Mouse (Mus musculus) heart, embryonic 15.5 days (tissue): ENCODE results near the gene Actn2. TPM values are rescaled to one million over a fixed set of nuclear protein-coding genes. Genes with fewer than 3 reads are reported as not detected.

Experiments
- ATAC-seq: fragments of 200-750 bp; cut with Nextera tagmentation; replicated peaks from 2 replicates; pipeline ENCODE4 v1.8.0; 2017; ENCODE audit warnings: low read depth, moderate TSS enrichment; ENCODE audit not compliant: insufficient number of reproducible peaks, insufficient read depth, low FRiP score
- H3K27ac ChIP-seq: fragments of 300-500 bp; sonication (generic); 2 replicates; pipeline ENCODE4 v1.5.1; 2015; ENCODE audit warnings: mild to moderate bottlenecking, inconsistent platforms
- H3K27me3 ChIP-seq: fragments of 300-500 bp; sonication (generic); 2 replicates; pipeline ENCODE4 v1.6.1; 2015; ENCODE audit warnings: inconsistent platforms
- H3K36me3 ChIP-seq: fragments of 300-500 bp; sonication (generic); 2 replicates; pipeline ENCODE4 v1.6.1; 2015; ENCODE audit warnings: mild to moderate bottlenecking, inconsistent platforms
- H3K4me1 ChIP-seq: fragments of 300-500 bp; sonication (generic); replicated peaks from 2 replicates; pipeline ENCODE4 v1.6.1; 2015; ENCODE audit warnings: inconsistent platforms
- H3K4me2 ChIP-seq: fragments of 300-500 bp; sonication (generic); 2 replicates; pipeline ENCODE4 v1.6.1; 2015; ENCODE audit warnings: inconsistent platforms, mild to moderate bottlenecking, moderate library complexity
- H3K4me3 ChIP-seq: fragments of 300-500 bp; sonication (generic); 2 replicates; pipeline ENCODE4 v1.5.1; 2015; ENCODE audit warnings: mild to moderate bottlenecking, inconsistent platforms
- H3K9ac ChIP-seq: fragments of 300-500 bp; sonication (generic); 2 replicates; pipeline ENCODE4 v1.6.1; 2015; ENCODE audit warnings: mild to moderate bottlenecking, inconsistent platforms
- H3K9me3 ChIP-seq: fragments of 300-500 bp; sonication (generic); replicated peaks from 2 replicates; pipeline ENCODE4 v1.6.1; 2016; ENCODE audit warnings: inconsistent platforms
- WGBS: fragments of 180-500 bp; shearing (Covaris S2); methylation state at CpG from one replicate; pipeline ENCODE4 v1.1.7; 2015; ENCODE audit warnings: mixed read lengths; 5-methylcytosine and 5-hydroxymethylcytosine counted together
- polyA plus RNA-seq: library from polyadenylated mRNA; unstranded; fragments of >200 nt; fragmentation: Nextera tagmentation; extraction: Ambion mirVana; gene quantifications from 2 replicates; pipeline ENCODE4 v1.2.1, GENCODE M21; 2015

The Actn2 gene
- polyA plus RNA-seq, 1 experiment from 2014 or later, result 1,519 TPM

DNA sequence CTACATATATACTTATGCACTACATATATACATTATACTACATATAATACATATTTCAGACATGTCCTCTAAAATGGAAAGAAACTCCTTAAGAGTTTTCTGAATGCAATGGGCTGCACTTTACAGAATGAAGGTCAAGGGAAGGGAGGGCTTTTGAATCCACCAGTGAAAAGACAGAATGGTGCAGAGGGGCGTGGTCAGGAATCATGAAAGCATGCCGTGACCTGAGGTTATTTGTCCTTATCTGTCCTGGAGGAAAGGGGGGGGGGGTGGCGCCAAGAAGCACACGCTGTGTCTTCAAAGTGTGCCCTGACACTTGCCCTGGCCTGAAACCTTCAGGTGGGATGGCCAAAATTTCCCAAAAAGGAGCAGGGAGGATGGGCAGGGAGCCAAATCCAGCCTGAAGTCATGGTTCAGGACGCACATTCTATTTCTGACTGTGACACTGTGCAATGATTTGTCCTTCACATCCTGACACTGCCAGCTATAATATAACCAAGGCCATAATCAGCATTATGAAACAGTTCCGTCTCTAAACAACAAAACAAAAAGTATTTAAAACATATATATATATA lies 23.3 kb downstream of the Actn2 start:
- H3K27ac ChIP-seq, result peak overlapping the region; percentile 80
- no peaks in the 10 kb centered on the region; the same call in 1 of the 2 replicates for H3K36me3 ChIP-seq
- no peak for ATAC-seq
- H3K9me3 ChIP-seq, result no peaks in the 10 kb centered on the region
- H3K4me2 ChIP-seq, result peak overlapping the region; percentile 28; the same call in 1 of the 2 replicates
- no peaks in the 10 kb centered on the region for H3K27me3 ChIP-seq
- WGBS, result 19% methylated on average over 6 of the region's 6 CpGs
- peaks cover 53% of the 10 kb centered on the region for H3K4me1 ChIP-seq
- no peak overlapping the region for H3K4me3 ChIP-seq
- H3K9ac ChIP-seq, result no peak overlapping the region

DNA sequence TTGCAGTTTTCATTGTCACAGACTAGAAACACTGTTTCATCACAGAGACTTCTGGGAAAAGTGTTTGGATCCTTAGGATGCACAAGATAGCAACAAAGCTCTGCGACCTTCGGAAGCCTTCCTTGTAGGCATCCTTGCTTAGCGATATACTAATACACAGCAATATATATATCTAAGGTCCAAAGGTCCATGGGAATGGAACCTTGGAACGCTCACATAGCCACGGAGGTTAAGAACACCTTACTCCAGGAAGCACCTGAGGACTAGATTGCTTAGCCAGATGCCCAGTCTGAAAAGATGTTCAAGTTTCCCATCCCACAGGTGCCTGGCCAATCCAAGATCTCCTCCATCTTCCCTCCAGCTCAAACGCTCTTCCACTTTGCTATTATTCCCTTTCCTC lies 26.4 kb downstream of the Actn2 start:
- Histone ChIP-seq H3K9me3 (no peaks in the 10 kb centered on the region), H3K4me1 (peaks cover 56% of the 10 kb centered on the region), H3K27ac (peak overlapping the region; percentile 80), H3K27me3 (no peaks in the 10 kb centered on the region), H3K4me3 (no peak overlapping the region), H3K9ac (no peak overlapping the region), H3K4me2 (0 out of 2 replicates have a peak overlapping the region, but pooled peaks have one; percentile 5), H3K36me3 (peaks cover 8% of the 10 kb centered on the region; the same call in 1 of the 2 replicates)
- WGBS, result 81% methylated on average over 6 of the region's 6 CpGs
- ATAC-seq, result no peak

DNA sequence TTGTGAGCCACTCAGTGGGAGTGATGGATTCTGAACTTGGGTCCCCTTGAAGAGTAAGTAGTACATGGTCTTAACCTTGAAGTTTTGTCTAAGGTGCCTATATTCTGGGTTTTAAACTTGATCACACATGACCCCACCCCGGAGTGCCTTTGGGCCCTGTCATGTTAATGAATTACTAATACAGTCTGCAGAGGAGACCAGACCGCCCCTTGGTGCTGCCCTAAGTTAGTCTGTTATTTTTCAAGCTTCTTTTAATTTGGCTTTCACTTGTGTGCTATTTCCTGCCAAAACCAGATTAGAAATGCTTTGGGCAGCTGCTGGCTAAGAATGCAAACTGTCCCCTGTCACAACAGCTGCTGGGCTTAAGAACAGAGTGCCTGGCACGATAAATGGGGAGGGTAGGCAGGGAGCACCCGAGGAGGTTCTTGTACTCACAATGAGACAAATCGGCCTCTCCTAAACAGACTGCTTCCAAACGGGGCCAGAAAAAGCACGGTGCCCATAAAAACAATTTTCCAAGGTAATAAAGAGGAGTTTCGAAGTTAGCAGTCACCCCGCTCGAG lies 28.5 kb downstream of the Actn2 start:
- peak; percentile 28; the same call in 1 of the 2 replicates for ATAC-seq
- 47% methylated on average over 10 of the region's 10 CpGs for WGBS
- Histone ChIP-seq H3K9me3 (no peaks in the 10 kb centered on the region), H3K4me2 (peak overlapping the region; percentile 25; the same call in 1 of the 2 replicates), H3K27me3 (no peaks in the 10 kb centered on the region), H3K4me3 (no peak overlapping the region), H3K9ac (no peak overlapping the region; the same call in 1 of the 2 replicates), H3K4me1 (peaks cover 60% of the 10 kb centered on the region), H3K27ac (peak overlapping the region; percentile 80), H3K36me3 (peaks cover 29% of the 10 kb centered on the region)

DNA sequence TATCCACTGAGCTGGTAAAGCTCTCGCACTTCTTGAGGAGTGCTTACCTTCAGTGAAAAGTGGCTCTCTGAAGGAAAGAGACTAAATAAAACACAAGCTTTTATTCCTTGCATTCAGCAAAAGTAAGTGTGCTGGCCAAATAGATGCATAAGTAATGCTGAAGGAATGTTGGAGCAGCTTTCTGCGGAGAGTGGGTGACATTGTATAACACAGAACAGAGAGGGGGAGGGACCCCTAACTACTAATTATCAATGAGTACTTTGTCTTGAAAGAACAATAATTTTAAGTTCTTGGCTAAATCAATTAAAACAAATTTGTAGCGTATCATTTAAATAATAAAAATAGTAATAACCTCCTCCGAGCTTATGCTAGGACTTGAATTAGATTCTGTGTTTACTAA lies 29.2 kb downstream of the Actn2 start:
- peak overlapping the region; percentile 80 for H3K27ac ChIP-seq
- WGBS, result 61% methylated on average over 4 of the region's 4 CpGs
- no peaks in the 10 kb centered on the region for H3K27me3 ChIP-seq
- H3K36me3 ChIP-seq, result peaks cover 30% of the 10 kb centered on the region
- peaks cover 60% of the 10 kb centered on the region for H3K4me1 ChIP-seq
- no peak overlapping the region for H3K4me3 ChIP-seq
- no peaks in the 10 kb centered on the region for H3K9me3 ChIP-seq
- no peak for ATAC-seq
- no peak overlapping the region for H3K9ac ChIP-seq
- H3K4me2 ChIP-seq, result no peak overlapping the region

DNA sequence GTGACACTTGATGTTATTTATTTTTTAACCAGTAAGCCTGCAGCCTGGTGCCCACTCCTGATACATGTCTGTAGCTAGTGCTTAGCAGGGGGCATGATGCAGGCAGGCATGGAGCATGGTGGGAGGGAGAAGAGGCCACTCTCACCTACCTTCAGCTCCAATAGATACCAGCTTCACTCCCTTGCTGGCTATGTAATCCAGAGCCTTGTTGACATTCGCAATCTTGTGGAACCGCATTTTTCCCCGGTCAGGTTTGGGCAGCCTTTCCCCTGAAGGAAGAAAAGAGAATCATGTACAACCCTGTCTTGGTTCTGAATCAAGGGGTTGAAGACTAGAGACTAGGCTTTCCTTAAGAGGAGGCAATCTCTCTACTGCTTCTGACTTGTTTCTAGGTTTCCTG lies 31.1 kb downstream of the Actn2 start:
- ATAC-seq, result no peak
- WGBS, result 67% methylated on average over 3 of the region's 3 CpGs
- peak overlapping the region; percentile 42 for H3K27ac ChIP-seq
- no peaks in the 10 kb centered on the region for H3K27me3 ChIP-seq
- no peak overlapping the region for H3K4me2 ChIP-seq
- peaks cover 55% of the 10 kb centered on the region for H3K4me1 ChIP-seq
- no peak overlapping the region for H3K4me3 ChIP-seq
- H3K9me3 ChIP-seq, result no peaks in the 10 kb centered on the region
- peaks cover 46% of the 10 kb centered on the region for H3K36me3 ChIP-seq
- no peak overlapping the region for H3K9ac ChIP-seq

DNA sequence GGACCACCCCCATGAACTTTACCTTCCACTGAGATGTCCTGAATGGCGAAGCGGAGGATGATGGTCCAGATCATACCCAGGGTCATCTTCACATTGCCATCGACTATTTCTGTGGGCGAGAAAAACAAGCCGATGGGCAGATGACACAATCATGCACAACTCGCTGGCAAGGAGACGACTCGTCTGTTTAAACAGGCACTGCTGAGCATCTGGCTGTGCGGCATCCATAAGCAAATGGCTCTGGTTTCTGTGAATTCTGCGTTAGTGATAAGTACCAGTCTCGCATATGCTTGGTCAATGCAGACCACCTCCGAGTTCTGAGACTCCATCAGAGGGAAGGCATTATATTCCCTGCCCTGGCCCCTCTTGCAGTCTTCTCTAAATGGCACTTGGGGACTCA lies 31.7 kb downstream of the Actn2 start:
- no peak for ATAC-seq
- H3K4me2 ChIP-seq, result no peak overlapping the region
- H3K27me3 ChIP-seq, result no peaks in the 10 kb centered on the region
- H3K36me3 ChIP-seq, result peaks cover 52% of the 10 kb centered on the region
- H3K9ac ChIP-seq, result no peak overlapping the region
- no peak overlapping the region for H3K4me3 ChIP-seq
- H3K27ac ChIP-seq, result 0 out of 2 replicates have a peak overlapping the region, but pooled peaks have one; percentile 42
- peaks cover 50% of the 10 kb centered on the region for H3K4me1 ChIP-seq
- WGBS, result 68% methylated on average over 12 of the region's 12 CpGs
- no peaks in the 10 kb centered on the region for H3K9me3 ChIP-seq

DNA sequence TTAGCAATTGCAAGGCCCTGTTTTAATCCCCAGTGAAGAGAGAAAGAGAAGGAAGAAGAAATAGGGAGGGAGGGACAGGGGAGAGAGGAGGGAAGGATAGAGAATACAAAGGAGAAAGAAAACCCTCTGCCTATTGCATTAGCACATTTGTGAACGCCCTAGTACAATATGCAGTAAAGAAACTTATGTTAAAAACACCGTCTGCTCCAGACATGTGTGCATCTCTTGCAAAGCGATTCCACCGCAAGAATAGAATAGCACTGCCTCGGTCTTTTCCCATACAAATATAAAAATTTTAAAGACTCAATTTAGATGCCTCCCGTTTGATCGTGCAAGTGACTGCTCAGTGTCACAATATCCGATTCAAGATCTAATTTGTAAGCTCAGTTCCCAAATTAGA lies 32.1 kb downstream of the Actn2 start:
- Histone ChIP-seq H3K4me2 (no peak overlapping the region), H3K27me3 (no peaks in the 10 kb centered on the region), H3K4me1 (peaks cover 50% of the 10 kb centered on the region), H3K9me3 (no peaks in the 10 kb centered on the region), H3K4me3 (no peak overlapping the region), H3K9ac (no peak overlapping the region), H3K27ac (peak overlapping the region; percentile 64), H3K36me3 (peaks cover 55% of the 10 kb centered on the region)
- ATAC-seq, result no peak
- 82% methylated on average over 8 of the region's 8 CpGs for WGBS

DNA sequence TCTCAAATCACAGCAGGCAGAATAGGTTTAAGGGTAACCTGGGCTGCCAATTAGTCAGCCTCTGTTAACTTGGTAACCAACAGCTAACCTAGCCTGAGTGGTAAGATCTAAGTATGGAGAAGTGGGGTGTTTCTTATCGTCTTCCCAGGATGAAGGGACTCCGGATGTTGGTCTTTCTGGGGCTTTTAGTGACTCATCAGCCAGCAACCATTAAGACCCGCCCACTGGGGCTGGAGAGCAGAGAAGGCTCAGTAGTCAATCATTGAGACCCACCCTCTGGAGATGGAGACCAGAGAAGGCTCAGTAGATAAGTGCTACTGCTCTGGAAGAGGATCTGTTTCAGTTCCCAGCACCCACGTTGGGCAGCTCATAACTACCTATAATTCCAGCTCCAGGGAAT lies 33.3 kb downstream of the Actn2 start:
- H3K4me1 ChIP-seq, result peaks cover 47% of the 10 kb centered on the region
- no peak overlapping the region for H3K4me3 ChIP-seq
- no peak for ATAC-seq
- H3K27me3 ChIP-seq, result no peaks in the 10 kb centered on the region
- H3K27ac ChIP-seq, result peak overlapping the region; percentile 64
- H3K36me3 ChIP-seq, result peaks cover 55% of the 10 kb centered on the region
- no peak overlapping the region for H3K4me2 ChIP-seq
- H3K9me3 ChIP-seq, result no peaks in the 10 kb centered on the region
- H3K9ac ChIP-seq, result no peak overlapping the region
- 28% methylated on average over 4 of the region's 4 CpGs for WGBS

DNA sequence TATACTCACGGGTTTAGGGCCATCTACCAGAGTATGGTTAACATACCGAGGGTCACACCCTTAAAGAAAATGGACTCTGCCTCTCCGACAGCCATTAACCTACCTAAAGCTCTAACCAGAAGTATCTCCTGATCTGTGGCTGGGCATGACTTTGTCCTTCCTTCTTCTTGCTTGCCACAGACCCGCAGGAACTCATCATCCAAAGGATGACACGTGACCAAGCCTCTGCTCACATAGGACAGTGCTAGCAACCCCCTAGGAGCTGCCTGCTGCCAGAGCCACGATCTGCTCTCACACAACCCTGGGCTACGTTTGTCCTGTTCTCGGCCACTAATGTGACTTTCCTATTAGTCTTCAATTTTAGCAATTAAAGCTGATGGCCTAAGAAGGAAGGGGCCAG lies 35.0 kb downstream of the Actn2 start:
- peaks cover 51% of the 10 kb centered on the region for H3K36me3 ChIP-seq
- H3K9me3 ChIP-seq, result no peaks in the 10 kb centered on the region
- H3K27ac ChIP-seq, result 0 out of 2 replicates have a peak overlapping the region, but pooled peaks have one; percentile 0
- ATAC-seq, result no peak
- H3K27me3 ChIP-seq, result no peaks in the 10 kb centered on the region
- H3K4me1 ChIP-seq, result peaks cover 33% of the 10 kb centered on the region
- H3K9ac ChIP-seq, result no peak overlapping the region
- no peak overlapping the region for H3K4me2 ChIP-seq
- 74% methylated on average over 8 of the region's 8 CpGs for WGBS
- no peak overlapping the region for H3K4me3 ChIP-seq

DNA sequence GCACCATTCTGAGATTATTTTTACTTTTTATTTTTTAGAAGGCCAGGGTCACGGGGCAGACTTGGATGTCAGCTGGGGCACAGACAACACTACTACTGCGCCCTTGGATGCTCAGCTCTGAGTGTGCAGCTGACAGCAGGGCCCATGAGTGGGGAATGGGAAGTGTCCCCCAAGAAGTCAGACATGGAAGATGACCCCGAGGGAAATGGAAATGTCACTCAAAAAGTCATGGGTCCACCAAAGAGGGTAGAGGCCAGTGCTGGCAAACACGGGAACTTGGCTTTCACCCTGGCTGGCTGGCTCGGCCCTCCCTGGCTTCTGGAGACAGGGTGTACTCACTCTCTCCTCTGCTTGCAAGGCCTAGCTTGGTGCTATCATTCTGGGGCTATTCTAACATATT lies 35.6 kb downstream of the Actn2 start:
- 88% methylated on average over 5 of the region's 5 CpGs for WGBS
- H3K4me3 ChIP-seq, result no peak overlapping the region
- H3K9ac ChIP-seq, result no peak overlapping the region
- no peak overlapping the region for H3K4me2 ChIP-seq
- no peaks in the 10 kb centered on the region for H3K27me3 ChIP-seq
- ATAC-seq, result no peak
- H3K36me3 ChIP-seq, result peaks cover 51% of the 10 kb centered on the region
- H3K27ac ChIP-seq, result no peak overlapping the region
- H3K9me3 ChIP-seq, result no peaks in the 10 kb centered on the region
- peaks cover 33% of the 10 kb centered on the region for H3K4me1 ChIP-seq

DNA sequence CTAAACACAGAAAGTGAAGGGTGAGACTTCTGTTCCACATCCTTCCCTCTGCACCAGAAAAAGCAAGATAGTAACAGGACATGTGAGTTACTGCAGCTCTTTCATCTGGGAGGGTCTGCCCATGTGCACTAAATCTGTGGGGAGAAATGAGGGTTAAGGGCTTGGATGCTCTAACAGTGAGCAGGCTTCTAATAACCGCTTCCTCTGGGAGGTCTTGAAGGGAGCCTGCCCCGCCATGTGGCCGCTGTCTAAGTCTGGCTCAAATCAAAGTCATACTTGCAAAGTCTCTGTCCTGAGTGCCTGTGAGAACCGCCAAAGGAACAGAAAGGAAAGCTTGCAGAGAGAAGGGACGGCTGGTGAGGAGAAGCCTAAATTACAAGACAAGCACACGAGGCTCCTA lies 42.8 kb downstream of the Actn2 start:
- peak overlapping the region; percentile 5; the same call in 1 of the 2 replicates for H3K27ac ChIP-seq
- no peak overlapping the region for H3K4me2 ChIP-seq
- no peak overlapping the region for H3K4me3 ChIP-seq
- no peaks in the 10 kb centered on the region for H3K27me3 ChIP-seq
- 51% methylated on average over 6 of the region's 6 CpGs for WGBS
- peaks cover 27% of the 10 kb centered on the region for H3K4me1 ChIP-seq
- H3K9me3 ChIP-seq, result no peaks in the 10 kb centered on the region
- no peak overlapping the region for H3K9ac ChIP-seq
- no peak for ATAC-seq
- peaks cover 14% of the 10 kb centered on the region for H3K36me3 ChIP-seq

DNA sequence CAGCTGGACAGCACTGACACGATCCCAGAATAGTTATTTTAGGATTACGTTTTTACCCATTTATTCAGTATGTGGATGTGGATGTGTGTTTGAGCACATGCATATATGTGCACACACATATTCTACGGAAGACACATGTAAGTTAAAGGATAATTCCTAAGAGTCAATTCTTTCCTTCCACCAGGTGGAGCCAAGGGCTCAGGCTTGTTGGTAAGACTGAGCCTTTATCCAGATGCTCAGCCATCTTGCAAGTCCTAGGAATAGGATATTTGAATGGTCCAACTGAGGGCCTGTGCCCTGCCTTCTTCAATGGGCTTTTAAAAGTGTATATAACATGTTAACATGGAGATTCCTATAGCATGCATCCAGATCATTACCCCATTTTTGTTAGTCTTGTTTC lies 43.9 kb downstream of the Actn2 start:
- Histone ChIP-seq H3K4me1 (peaks cover 25% of the 10 kb centered on the region), H3K9ac (no peak overlapping the region), H3K36me3 (peaks cover 24% of the 10 kb centered on the region), H3K4me2 (no peak overlapping the region), H3K9me3 (no peaks in the 10 kb centered on the region), H3K27ac (0 out of 2 replicates have a peak overlapping the region, but pooled peaks have one; percentile 84), H3K27me3 (no peaks in the 10 kb centered on the region), H3K4me3 (no peak overlapping the region)
- ATAC-seq, result no peak
- 74% methylated on average over 3 of the region's 3 CpGs for WGBS
